Mouse (Mus musculus): ENCODE results near the gene Plcl2. TPM values are rescaled to one million over a fixed set of nuclear protein-coding genes. Genes with fewer than 3 reads are reported as not detected.

Gene Plcl2
- polyA plus RNA-seq, 1 experiment from 2014 or later = 1.5 TPM

GRCm38 (mm10) chr17:50737068-50737467 lies 227.9 kb downstream of the Plcl2 start:
- H3K4me3 ChIP-seq (ENCODE audit: low read depth, low read length) = no peak overlapping the region
- no peak overlapping the region for H3K27ac ChIP-seq (ENCODE audit: low read length)
- H3K27me3 ChIP-seq (ENCODE audit: control insufficient read depth, insufficient read depth, low read depth, low read length) = no peaks in the 10 kb centered on the region
- no peaks in the 10 kb centered on the region for H3K36me3 ChIP-seq (ENCODE audit: control insufficient read depth, insufficient read depth)
- no peak overlapping the region for H3K4me2 ChIP-seq (ENCODE audit: low read depth, low read length)
- peaks cover 3% of the 10 kb centered on the region; the same call in 1 of the 2 replicates for H3K4me1 ChIP-seq (ENCODE audit: control insufficient read depth, low read depth, low read length)
- H3K9ac ChIP-seq (ENCODE audit: low read depth, low read length) = no peak overlapping the region
- no peak for ATAC-seq (ENCODE audit: low read depth)
- WGBS (ENCODE audit: insufficient replicate concordance) = 43% methylated on average over 2 of the region's 2 CpGs
- no peaks in the 10 kb centered on the region for H3K9me3 ChIP-seq (replicated peaks; ENCODE audit: control insufficient read depth, low read length)

Other genes starting within 250 kb of the Plcl2 start
- gene Dazl, start 215.8 kb upstream of the Plcl2 start, polyA plus RNA-seq (2015; fragmentation: Nextera tagmentation; extraction: Ambion mirVana) = 0.06 and 0.07 TPM in 2 replicates

All from liver, embryonic 16.5 days (tissue).